Mouse (Mus musculus) hindbrain, embryonic 10.5 days (tissue): ENCODE measurements around the gene Ttc17. TPM values are rescaled to one million over a fixed set of nuclear protein-coding genes. Genes with fewer than 3 reads are reported as not detected.
"Not testable (repeated sequence)": the region's sequence is repeated elsewhere in the genome, so short reads cannot be mapped to it uniquely, and the experiment has no call there.

ENCODE experiments used
- DNase-seq: peaks from one replicate; pipeline ENCODE4 v3.0.0-alpha.2; 2017; ENCODE audit warnings: low spot score
- H3K27ac ChIP-seq: fragments of 300-500 bp; sonication (generic); 2 replicates; pipeline ENCODE4 v1.5.1; 2016; ENCODE audit warnings: mild to moderate bottlenecking, moderate library complexity
- H3K27me3 ChIP-seq: fragments of 300-500 bp; sonication (generic); 2 replicates; pipeline ENCODE4 v1.6.1; 2016; ENCODE audit warnings: mild to moderate bottlenecking; ENCODE audit not compliant: poor library complexity, insufficient read depth, severe bottlenecking
- H3K36me3 ChIP-seq: fragments of 300-500 bp; sonication (generic); 2 replicates; pipeline ENCODE4 v1.6.1; 2016; ENCODE audit warnings: mild to moderate bottlenecking, moderate library complexity
- H3K4me1 ChIP-seq: fragments of 300-500 bp; sonication (generic); replicated peaks from 2 replicates; pipeline ENCODE4 v1.6.1; 2016; ENCODE audit warnings: mild to moderate bottlenecking
- H3K4me3 ChIP-seq: fragments of 300-500 bp; sonication (generic); 2 replicates; pipeline ENCODE4 v1.5.1; 2016; ENCODE audit warnings: mild to moderate bottlenecking, moderate library complexity
- H3K9me3 ChIP-seq: fragments of 300-500 bp; sonication (generic); 2 replicates; pipeline ENCODE4 v1.6.1; 2016; ENCODE audit warnings: mild to moderate bottlenecking, moderate library complexity
- WGBS: fragments of 180-500 bp; shearing (Covaris S2); methylation state at CpG from one replicate; pipeline ENCODE4 v1.1.7; 2016; 5-methylcytosine and 5-hydroxymethylcytosine counted together
- polyA plus RNA-seq: library from polyadenylated mRNA; unstranded; fragments of >200 nt; fragmentation: Nextera tagmentation; extraction: Ambion mirVana; gene quantifications from 2 replicates; pipeline ENCODE4 v1.2.1, GENCODE M21; 2016

Gene Ttc17
- polyA plus RNA-seq, 1 experiment from 2014 or later = 13.9 TPM

DNA sequence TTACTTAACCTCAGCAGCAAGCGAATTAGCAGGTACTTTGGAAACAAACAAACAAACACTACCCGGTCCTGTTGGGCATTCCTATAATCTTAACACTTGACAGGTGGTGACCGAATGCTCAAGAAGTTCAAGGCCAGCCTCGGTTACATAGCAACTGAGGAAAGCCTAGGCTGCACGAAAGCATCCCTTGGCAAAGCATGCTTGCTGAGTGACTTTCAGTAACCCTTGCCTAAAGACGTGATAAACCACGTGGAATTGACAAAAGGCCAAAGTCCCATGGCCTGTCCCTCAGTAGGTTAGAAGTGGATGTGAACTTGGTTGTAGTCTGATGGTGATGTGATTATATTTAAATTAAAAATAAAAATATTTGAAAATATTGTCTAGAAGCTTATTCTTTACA lies 4.4 kb downstream of the Ttc17 start:
- Histone ChIP-seq H3K27ac (no peak overlapping the region), H3K9me3 (no peaks in the 10 kb centered on the region), H3K36me3 (no peaks in the 10 kb centered on the region), H3K27me3 (no peaks in the 10 kb centered on the region), H3K4me3 (no peak overlapping the region), H3K4me1 (peaks cover 23% of the 10 kb centered on the region)
- no peak for DNase-seq
- WGBS = 89% methylated on average over 7 of the region's 7 CpGs

DNA sequence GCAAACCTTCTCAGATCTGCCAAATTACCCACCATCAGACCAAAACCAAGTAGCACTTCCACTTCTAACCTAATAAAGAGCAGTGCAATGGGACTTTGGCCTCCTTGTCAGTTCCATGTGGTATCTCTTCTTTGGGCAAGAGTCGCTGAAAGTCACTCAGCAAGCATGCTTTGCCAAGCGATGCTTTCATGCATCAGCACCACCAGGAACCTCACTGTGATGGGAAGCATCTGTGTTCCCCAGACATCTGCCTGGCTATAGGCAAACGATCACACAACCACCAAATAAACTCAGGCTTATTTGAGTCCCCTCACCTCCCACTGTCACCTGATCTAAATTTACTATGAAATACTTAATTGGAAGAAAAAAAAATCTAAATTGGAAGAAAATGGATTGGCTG lies 5.5 kb downstream of the Ttc17 start:
- H3K27ac ChIP-seq = no peak overlapping the region
- H3K4me1 ChIP-seq = peaks cover 22% of the 10 kb centered on the region
- no peaks in the 10 kb centered on the region for H3K9me3 ChIP-seq
- no peaks in the 10 kb centered on the region for H3K27me3 ChIP-seq
- H3K4me3 ChIP-seq = no peak overlapping the region
- DNase-seq = no peak
- 95% methylated on average over 3 of the region's 3 CpGs for WGBS
- H3K36me3 ChIP-seq = no peaks in the 10 kb centered on the region

- DNase-seq = no peak
Measured at GRCm38 (mm10) chr2:94398138-94398970, 8.1 kb downstream of the Ttc17 start.

GRCm38 (mm10) chr2:94397453-94397852 lies 9.0 kb downstream of the Ttc17 start:
- no peak overlapping the region for H3K27ac ChIP-seq
- 86% methylated on average over 5 of the region's 5 CpGs for WGBS
- no peak for DNase-seq
- H3K9me3 ChIP-seq = no peaks in the 10 kb centered on the region
- peaks cover 10% of the 10 kb centered on the region; the same call in 1 of the 2 replicates for H3K4me1 ChIP-seq
- no peak overlapping the region for H3K4me3 ChIP-seq
- H3K27me3 ChIP-seq = no peaks in the 10 kb centered on the region
- H3K36me3 ChIP-seq = no peaks in the 10 kb centered on the region

More at GRCm38 (mm10) chr2:94398138-94398970, 8.1 kb downstream of the Ttc17 start:
- H3K27ac ChIP-seq = no peak overlapping the region
- H3K4me1 ChIP-seq = peaks cover 10% of the 10 kb centered on the region; the same call in 1 of the 2 replicates
- 78% methylated on average over 8 of the region's 8 CpGs for WGBS
- H3K36me3 ChIP-seq = no peaks in the 10 kb centered on the region
- no peak overlapping the region for H3K4me3 ChIP-seq
- no peaks in the 10 kb centered on the region for H3K9me3 ChIP-seq
- no peaks in the 10 kb centered on the region for H3K27me3 ChIP-seq

DNA sequence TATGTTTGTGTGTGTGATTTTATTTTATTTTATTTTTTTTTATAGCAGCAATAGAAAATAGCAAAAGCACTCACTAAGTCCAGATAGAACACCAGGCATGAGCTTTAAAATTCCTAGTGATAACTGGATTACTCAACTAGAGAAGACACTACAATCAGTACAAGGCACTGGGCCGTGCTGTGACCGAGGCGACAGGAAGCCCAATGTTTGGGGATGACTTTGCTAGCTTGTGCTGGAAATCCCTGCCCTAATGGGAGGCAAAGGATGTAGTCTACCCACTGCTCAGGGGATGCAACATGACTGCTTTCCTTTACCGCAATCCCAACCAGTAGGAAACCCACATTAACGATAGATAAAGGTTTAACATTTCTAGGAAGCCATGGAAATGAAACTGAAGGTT lies 10.2 kb downstream of the Ttc17 start:
- Histone ChIP-seq H3K9me3 (no peaks in the 10 kb centered on the region), H3K36me3 (peaks cover 1% of the 10 kb centered on the region; the same call in 1 of the 2 replicates), H3K4me3 (no peak overlapping the region), H3K27me3 (no peaks in the 10 kb centered on the region), H3K27ac (no peak overlapping the region), H3K4me1 (peaks cover 10% of the 10 kb centered on the region; the same call in 1 of the 2 replicates)
- no peak for DNase-seq
- 95% methylated on average over 5 of the region's 5 CpGs for whole genome bisulfite sequencing

- H3K27me3 ChIP-seq, H3K4me3 ChIP-seq, H3K4me1 ChIP-seq, H3K9me3 ChIP-seq, H3K36me3 ChIP-seq, DNase-seq, H3K27ac ChIP-seq: not testable (repeated sequence)
- WGBS = 92% methylated on average over 12 of the region's 12 CpGs
Measured at GRCm38 (mm10) chr2:94391127-94391526, 15.4 kb downstream of the Ttc17 start.

DNA sequence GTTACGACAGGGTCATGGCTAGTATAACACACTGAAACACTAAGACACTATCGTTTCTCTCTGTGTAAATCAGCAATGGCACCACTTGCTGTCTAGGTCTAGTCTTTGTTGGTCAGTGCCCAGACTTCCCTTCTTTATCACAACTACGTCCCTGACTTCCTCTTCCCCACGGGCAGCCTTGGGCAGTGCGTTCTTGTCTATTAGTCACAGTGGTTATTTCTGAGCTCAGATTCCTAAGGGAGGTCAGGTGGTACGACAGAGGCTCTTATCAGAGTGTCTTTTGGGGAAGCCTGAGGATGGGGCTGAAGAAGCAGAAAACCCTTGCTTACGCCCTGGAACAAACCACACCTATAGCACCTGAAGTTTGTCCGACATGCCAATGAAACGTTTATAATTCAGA lies 17.5 kb downstream of the Ttc17 start:
- DNase-seq = no peak

GRCm38 (mm10) chr2:94387846-94388245 lies 18.6 kb downstream of the Ttc17 start:
- Histone ChIP-seq H3K36me3 (peaks cover 36% of the 10 kb centered on the region), H3K27me3 (no peaks in the 10 kb centered on the region), H3K4me1 (no peaks in the 10 kb centered on the region), H3K27ac (no peak overlapping the region), H3K9me3 (no peaks in the 10 kb centered on the region), H3K4me3 (no peak overlapping the region)
- WGBS = 96% methylated on average over 5 of the region's 5 CpGs
- DNase-seq = no peak

More for the DNA sequence above, 17.5 kb downstream of the Ttc17 start:
- Histone ChIP-seq H3K9me3 (no peaks in the 10 kb centered on the region), H3K27me3 (no peaks in the 10 kb centered on the region), H3K27ac (no peak overlapping the region), H3K4me1 (no peaks in the 10 kb centered on the region), H3K4me3 (no peak overlapping the region), H3K36me3 (peaks cover 24% of the 10 kb centered on the region)
- 83% methylated on average over 9 of the region's 9 CpGs for WGBS

- H3K4me1 ChIP-seq = not testable (repeated sequence)
- 94% methylated on average over 10 of the region's 10 CpGs for WGBS
Measured at GRCm38 (mm10) chr2:94384483-94384882, 22.0 kb downstream of the Ttc17 start.

DNA sequence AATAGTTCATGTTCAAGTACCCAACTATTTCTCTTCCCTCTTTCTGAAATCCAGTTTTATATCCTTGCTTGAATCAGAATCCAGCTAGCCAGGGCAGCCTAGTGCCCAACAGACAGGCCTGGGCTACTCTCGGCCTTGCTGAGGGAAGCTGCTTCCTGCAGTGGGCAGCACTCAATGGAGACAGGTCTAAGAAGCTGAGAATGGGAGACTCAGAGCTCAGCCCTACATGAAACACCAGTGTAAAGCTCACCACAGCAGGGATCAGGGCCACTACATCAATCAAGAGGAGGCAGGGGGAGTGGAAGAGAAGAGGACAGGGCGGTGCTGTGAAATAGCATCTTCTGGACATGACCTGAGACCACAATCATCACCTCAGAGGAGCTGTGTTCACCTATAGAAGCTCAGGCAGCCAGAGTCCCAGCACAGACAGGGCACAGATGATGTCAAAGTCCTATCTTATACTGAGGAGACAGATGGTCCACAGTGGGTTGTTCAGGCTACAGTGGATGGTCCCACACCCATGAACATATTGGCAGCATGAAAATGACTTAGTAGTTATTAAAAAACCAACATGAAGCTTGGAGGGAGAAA lies 25.3 kb downstream of the Ttc17 start:
- no peaks in the 10 kb centered on the region for H3K27me3 ChIP-seq
- H3K4me3 ChIP-seq = no peak overlapping the region
- 75% methylated on average over 2 of the region's 2 CpGs for WGBS
- DNase-seq = no peak
- no peak overlapping the region for H3K27ac ChIP-seq
- H3K4me1 ChIP-seq = no peaks in the 10 kb centered on the region
- H3K9me3 ChIP-seq = no peaks in the 10 kb centered on the region
- H3K36me3 ChIP-seq = peaks cover 70% of the 10 kb centered on the region

More at GRCm38 (mm10) chr2:94384483-94384882, 22.0 kb downstream of the Ttc17 start:
- not testable (repeated sequence) for H3K27me3 ChIP-seq, H3K9me3 ChIP-seq, DNase-seq, H3K4me3 ChIP-seq, H3K27ac ChIP-seq
- peaks cover 51% of the 10 kb centered on the region for H3K36me3 ChIP-seq

- WGBS = 88% methylated on average over 11 of the region's 11 CpGs
- Histone ChIP-seq H3K27ac (no peak overlapping the region), H3K9me3 (no peaks in the 10 kb centered on the region), H3K36me3 (peaks cover 71% of the 10 kb centered on the region), H3K27me3 (no peaks in the 10 kb centered on the region), H3K4me1 (no peaks in the 10 kb centered on the region), H3K4me3 (no peak overlapping the region)
- no peak for DNase-seq
Measured at GRCm38 (mm10) chr2:94378678-94379077, 27.8 kb downstream of the Ttc17 start.

- no peak for DNase-seq
- H3K27ac ChIP-seq = no peak overlapping the region
- WGBS = 92% methylated on average over 6 of the region's 6 CpGs
- no peaks in the 10 kb centered on the region for H3K9me3 ChIP-seq
- H3K4me1 ChIP-seq = no peaks in the 10 kb centered on the region
- H3K36me3 ChIP-seq = peaks cover 93% of the 10 kb centered on the region
- H3K4me3 ChIP-seq = no peak overlapping the region
- no peaks in the 10 kb centered on the region for H3K27me3 ChIP-seq
Measured at GRCm38 (mm10) chr2:94371093-94371492, 35.4 kb downstream of the Ttc17 start.

GRCm38 (mm10) chr2:94363821-94364220 lies 42.7 kb downstream of the Ttc17 start:
- DNase-seq = no peak
- H3K36me3 ChIP-seq = peaks cover 96% of the 10 kb centered on the region
- WGBS = 96% methylated on average over 6 of the region's 6 CpGs

More at GRCm38 (mm10) chr2:94363821-94364220, 42.7 kb downstream of the Ttc17 start:
- H3K4me1 ChIP-seq = no peaks in the 10 kb centered on the region
- no peaks in the 10 kb centered on the region for H3K27me3 ChIP-seq
- no peak overlapping the region for H3K27ac ChIP-seq
- no peak overlapping the region for H3K4me3 ChIP-seq
- peaks cover 9% of the 10 kb centered on the region; the same call in 1 of the 2 replicates for H3K9me3 ChIP-seq
